Mouse (Mus musculus) kidney, postnatal 10 days (tissue): ENCODE measurements at regions not wholly inside any gene's neighbourhood (a gene's known extent, or its start where the extent isn't known, plus 50 kb on each side); places are given as distances from the start of the nearest gene placed in this dataset.

Source experiments
- DNase-seq: peaks from one replicate; pipeline ENCODE4 v3.0.0; 2021; ENCODE audit warnings: mixed read lengths

DNA sequence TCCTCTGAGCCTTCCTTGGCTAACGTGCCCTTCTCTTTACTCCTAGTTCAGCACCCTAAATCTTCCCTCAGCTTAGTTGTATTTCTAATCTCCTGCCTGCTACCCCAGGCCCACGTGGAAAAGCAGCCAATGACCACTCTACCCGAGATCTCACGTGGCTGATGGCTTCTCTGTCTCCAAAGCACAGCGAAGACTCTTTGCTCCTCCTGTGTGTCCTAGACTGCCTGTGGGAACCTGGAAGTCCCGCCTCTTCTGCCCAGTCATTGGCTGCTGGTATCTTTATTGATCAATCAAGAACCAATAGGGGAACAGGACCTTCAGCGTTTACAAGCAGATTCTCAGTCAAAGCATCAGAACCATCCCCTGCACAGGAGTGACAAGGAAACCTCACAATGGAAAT, 54.8 kb downstream of the Gm19935 start:
- DNase-seq: no peak

DNA sequence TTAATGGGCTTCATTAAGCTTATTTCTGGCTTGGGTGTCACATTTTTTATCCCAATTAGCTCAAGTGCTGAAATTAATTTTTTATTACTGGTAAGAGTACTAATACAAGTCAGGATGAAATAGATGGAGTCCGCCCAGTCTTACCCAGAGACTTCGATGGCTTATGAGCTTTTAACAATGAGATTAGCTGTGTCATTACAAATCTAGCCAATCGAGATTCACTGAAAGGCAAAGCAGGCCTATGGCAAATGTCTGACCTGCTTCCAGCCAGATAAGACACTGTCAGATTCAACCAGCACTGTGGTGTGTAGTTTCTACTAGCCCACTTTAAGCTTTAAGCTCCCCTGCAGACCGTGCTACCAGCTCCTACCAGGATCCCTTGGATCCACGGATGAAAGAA, 55.2 kb downstream of the Gm19935 start:
- no peak for DNase-seq

- no peak for DNase-seq
Observed at GRCm38 (mm10) chr8:90761446-90761845, 55.7 kb downstream of the Gm19935 start.

DNA sequence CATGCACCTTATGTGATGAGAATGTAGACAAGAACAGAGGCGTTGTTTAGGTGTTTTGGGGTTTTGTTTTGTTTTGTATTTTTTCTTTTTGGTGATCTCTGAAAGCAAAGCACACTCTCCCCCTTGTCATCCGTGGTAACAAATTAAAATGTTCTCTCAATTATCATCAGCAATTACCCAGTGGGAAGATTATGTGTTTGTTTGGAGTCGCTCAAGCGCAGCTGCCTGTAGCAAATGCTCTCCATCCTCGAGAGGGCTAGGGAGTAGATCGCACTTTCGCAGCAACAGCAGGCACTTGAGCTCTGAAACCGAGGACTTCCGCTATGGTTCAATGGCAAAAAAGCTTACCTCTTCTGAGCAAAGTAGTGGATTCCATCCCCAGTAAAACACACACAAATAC, 57.7 kb downstream of the Gm19935 start:
- no peak for DNase-seq

DNA sequence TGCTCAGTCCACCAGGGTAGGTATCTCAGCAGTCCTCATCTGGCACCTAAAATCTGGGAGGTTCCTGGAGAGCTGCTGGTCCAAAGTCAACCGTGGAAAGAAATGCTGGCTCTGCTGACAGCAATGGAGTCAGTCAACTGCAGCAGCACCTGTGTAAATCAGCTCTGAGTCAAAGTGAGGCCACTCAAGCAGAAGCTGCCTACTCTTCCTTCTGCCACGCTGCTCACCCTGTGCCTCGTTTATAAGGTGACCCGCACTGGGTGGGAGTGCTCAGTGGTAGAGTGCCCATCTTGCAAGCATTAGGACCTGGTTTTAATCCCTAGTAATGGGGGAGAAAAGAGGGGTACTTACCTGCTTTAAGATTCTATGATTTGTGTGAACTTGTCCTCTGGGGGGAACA, 62.2 kb downstream of the Gm19935 start:
- DNase-seq: peak; percentile 11

DNA sequence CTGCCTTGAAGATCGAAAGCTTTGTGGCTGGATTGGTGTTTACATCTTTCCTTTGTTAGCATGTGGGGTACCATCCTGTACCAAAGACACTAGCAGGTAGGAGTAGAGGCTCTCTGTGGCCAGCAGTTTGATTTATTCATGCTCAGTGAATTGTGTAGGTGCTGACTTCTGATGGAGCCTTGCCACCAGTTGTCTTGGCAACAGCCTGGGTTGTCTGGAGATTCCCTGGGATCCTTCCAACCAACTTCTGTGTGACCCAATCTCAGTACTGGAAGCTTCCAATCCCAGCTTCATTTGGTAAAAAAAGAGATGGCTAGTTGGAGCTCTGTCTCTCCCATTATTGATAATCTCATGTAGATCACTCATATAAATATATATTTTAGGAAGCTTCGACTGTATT, 73.6 kb downstream of the Gm19935 start:
- DNase-seq: no peak

DNA sequence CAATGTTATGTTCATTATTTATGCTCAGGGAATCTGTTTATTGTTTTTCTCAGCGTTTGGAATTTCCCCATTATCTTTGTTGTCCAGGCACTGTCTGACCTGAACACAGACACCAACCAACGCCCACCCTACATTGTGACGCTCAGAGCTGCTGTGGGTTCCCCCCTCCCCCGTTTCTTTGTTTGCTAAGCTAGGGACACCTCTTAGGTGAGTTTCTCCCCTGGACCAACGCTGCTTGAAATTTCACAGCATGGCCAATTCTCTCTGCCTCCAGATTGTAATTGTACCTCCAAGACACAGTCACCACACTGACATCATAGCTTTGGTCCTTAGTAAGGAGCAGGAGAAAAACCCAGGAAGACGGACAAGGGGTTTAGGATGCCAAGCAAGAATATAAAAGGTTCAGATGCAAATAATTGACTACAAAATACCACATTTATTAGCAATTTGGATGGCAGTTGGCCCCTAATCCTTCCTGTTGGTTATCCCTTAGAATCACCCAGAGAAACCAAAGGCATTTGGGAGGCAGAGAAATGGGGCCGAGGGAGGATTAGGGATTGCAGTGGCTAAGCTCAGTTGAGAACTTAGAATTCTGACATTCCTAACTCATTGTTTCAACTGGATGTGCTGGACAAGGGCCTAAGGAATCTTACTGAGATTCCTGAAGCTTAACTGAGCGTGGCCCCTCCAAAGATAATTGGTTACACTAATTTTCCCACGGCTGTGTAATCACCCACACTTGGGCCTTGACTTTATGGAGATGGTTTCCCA, 76.0 kb downstream of the Gm19935 start:
- DNase-seq: no peak

- no peak for DNase-seq
Observed at GRCm38 (mm10) chr8:90740302-90740962, 76.8 kb downstream of the Gm19935 start.

GRCm38 (mm10) chr8:90728011-90728410, 89.2 kb downstream of the Gm19935 start:
- DNase-seq: no peak

- no peak for DNase-seq
Observed at GRCm38 (mm10) chr8:90725188-90725587, 92.0 kb downstream of the Gm19935 start.

DNA sequence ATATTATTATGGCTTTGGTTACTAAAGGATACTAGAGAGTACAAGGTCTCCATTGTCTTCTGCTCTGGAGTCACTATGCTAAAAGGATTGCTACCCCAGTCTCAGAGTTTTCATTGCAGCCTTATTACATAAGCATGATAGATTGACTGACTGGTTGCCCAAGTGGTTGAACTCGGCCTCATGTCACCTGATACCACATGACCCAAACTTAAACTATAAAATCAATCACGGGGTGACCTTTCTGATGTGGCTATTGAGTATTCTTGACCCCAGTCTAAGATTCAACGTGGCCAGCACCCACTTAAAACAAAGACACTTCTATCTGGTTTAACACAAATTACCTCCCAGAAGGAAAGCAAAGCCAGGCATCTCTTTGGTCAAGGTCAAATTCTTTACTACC, 100.8 kb downstream of the Gm19935 start:
- no peak for DNase-seq

DNA sequence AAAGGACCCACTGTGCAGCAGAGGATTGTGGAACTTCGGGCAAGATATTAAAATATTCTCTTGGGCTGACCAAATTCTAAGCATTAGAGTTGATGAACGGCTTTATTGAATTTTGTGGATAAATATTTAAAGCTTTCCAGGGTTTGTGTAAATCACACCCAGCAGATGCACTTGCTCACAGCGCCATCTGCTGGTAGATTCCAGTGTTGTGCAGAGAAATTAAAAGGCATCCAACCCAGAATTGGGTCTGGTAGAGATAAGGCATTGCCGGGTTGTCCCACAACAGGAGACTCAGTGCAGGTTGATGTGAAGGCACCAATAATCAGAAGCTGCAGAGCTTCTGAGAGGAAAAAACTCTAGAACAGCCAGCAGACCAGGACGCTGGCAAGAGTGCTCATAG, 108.7 kb downstream of the Gm19935 start:
- peak; percentile 77 for DNase-seq

GRCm38 (mm10) chr8:90692516-90692915, 124.7 kb downstream of the Gm19935 start:
- no peak for DNase-seq

DNA sequence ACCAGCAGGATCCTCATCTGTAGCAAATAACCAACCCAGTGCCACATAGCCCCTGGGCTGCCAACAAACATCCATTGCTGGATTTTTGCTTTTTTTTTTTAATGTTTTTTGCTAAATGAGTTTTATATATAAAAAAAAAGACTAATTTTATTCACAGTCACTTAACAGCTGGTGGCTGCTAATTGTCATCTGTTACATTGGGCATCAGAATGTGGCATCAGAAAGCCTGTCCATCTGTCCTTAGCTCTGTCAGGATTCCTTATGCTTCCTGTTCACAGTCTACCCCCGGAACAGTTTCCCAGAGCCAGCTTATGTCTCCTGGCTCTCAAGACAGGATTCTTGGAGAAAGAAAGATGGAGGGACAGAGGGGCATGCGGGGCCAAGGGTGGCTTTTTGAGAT, 132.1 kb downstream of the Gm19935 start:
- DNase-seq: no peak

GRCm38 (mm10) chr8:90670471-90671057, 146.6 kb downstream of the Gm19935 start:
- DNase-seq: no peak

DNA sequence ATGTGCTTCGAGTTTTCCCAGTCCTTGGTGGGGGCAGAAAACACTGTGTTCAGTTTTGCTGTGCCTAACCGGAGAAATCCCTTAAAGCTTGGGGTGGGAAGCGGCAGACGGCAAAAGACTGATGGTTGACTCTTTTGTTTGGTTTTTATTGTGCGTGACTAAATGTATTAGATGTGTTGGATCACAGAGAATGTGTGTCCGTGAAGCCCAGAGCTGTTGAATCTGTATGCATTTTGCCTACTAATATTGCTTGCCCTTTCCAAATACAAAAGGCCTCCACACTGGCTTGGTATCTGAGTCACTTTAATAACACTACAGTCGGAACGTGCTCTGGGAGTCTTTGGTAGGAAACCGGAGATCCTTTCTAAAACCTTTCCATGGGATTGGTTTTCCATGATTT, 147.8 kb downstream of the Gm19935 start:
- no peak for DNase-seq

- DNase-seq: no peak
Observed at GRCm38 (mm10) chr8:90659066-90659465, 158.1 kb downstream of the Gm19935 start.

DNA sequence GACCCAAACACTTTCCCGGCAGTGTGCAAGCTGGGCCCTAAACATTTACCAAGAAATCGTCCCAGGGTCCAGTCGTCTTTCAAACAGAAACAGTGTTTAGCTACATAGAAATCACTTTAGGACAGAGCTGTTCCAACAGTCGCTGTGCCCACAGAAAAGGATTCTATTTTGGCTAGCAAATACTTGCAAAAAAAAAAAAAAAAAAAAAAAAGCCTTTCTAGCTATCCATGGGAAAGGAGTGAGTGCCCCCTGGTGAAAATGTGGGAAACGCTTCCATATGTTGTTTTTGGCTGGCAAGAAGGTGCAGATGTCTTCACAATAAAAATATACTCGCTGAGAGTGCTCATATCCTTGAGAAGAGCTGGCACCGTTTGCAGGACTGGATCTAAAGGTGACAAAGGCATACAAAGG, 159.5 kb downstream of the Gm19935 start:
- DNase-seq: peak; percentile 41

GRCm38 (mm10) chr8:90657116-90657515, 160.1 kb downstream of the Gm19935 start:
- no peak for DNase-seq

- no peak for DNase-seq
Observed at GRCm38 (mm10) chr8:90656436-90657090, 160.6 kb downstream of the Gm19935 start.

- DNase-seq: no peak
Observed at GRCm38 (mm10) chr8:90654786-90655185, 162.4 kb downstream of the Gm19935 start.

DNA sequence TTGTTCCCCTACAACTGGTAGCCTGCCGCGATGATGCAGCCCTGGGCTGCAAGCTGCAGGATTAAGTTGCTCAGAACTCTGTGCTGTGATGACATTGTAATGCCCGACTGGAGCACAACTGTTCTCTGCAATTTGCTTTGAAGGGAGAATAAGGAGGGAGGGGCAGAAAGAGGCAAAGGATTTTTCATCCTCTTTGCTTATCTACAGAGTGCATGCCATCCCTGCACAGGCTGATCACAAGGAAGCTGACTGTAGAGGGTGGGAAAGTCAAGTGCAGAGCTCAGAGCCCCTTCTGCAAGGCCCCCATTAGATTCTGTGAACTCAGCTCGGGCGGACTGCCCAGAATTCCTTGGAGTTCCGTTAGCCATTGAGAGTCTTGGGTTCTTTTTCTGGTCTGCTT, 174.8 kb downstream of the Gm19935 start:
- DNase-seq: peak; percentile 11

- no peak for DNase-seq
Observed at GRCm38 (mm10) chr8:90636770-90637169, 180.4 kb downstream of the Gm19935 start.
